Mouse (Mus musculus) right cerebral cortex, postnatal 25 days (tissue): Measurements from ENCODE around the gene Rfng.
"Not testable (repeated sequence)": the region's sequence is repeated elsewhere in the genome, so short reads cannot be mapped to it uniquely, and the experiment has no call there.

Source experiments
- DNase-seq: peaks from one replicate; pipeline ENCODE4 v3.0.0; 2022

Rfng gene

DNA sequence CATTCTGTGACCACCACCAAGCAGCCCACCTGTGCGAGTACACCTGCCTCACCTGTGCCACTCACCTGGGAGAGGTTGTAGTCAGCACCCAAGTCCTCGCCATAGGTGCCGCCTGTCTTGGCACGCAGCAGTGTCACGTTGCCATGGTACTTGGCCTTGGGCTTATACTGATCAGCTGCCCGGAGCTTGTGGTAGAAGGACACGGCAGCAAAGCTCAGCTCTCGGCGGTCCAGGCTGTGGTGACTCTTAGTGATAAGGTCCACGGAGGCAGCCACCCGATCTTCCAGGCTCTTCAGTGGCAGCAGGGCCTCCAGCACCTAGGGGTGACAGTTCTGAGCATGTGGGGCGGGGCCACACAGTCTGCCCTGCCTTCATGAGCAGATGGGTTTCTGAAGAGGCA is 24.0 kb upstream of the Rfng start:
- DNase-seq, result no peak

DNA sequence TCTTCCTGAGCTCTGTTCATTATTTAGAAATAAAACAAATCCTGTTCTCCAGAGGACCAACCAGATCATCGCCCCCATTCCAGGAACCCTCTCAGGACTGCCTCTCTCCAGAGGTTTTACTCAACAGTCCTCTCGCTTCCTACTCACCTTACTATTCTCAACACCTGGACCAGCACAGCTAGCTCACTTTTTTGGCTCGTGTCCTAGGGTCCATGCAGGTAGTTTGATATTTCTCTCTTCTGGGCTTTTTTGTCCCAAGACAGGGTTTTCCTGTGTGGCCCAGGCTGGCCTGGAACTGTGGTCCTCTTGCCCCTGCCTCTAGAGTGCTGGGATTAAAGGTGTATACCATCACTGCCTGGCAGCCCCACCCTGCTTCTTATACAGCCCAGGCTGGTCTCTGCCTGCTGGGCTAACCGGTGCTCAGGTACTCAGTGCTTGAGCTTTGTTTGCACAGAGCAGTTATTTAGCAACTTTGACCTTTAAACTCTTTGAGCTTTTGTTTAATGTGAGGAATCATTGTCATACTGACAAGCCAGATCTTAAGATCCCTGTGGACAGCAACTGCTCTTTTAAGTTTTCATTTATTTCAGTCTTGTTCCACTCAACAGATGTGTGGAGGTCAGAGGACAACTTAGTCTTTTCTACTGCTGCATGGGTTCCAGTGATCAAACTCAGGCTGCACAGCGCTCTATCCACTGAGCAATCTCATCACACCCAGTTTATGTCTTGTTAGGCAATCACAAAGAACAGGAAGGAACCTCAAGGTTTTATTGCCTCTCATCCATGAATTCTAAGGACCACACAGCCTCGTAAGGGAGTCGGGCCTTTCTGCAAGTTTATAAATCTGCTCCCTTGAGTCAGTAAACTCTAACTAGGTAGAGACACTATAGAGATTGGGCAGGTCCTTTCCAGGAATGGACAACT is 21.6 kb upstream of the Rfng start:
- no peak for DNase-seq

DNA sequence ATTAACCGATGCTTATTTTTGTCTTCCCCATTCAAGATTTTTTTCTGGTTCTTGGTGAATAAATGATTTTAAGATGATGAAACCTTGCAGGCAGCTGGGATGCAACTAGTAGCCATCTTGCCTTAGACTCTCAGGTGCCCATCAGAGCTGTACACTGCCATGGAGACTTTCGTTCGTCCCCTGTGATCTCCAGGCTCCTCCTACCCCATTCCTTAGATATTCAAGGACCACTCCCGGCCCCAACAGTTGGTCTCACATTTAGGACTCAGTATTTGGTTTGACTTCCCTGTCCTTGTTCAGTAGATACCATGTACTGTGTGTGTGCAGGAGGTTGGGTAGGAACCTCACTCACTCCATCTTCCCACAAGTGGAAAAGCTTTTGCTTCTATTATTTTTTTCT is 20.8 kb upstream of the Rfng start:
- no peak for DNase-seq

DNA sequence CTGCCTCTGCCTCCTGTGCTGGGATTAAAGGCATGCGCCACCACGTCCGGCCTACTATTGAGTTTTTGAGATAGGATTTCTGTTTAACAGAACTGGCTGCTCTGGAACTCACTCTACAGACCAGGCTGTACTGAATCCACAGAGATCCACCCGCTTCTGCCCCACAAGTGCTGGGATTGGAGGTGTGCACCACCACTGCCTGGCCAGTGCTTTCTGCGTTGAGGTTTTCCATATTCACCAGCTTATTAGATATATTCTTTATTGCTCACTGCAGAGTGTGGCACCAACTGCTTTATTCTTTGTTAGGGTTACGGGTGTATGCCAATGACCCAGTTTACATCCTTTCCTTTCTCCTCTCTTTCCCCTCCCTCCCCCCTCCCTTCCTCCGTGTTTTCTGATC is 20.3 kb upstream of the Rfng start:
- no peak for DNase-seq

DNA sequence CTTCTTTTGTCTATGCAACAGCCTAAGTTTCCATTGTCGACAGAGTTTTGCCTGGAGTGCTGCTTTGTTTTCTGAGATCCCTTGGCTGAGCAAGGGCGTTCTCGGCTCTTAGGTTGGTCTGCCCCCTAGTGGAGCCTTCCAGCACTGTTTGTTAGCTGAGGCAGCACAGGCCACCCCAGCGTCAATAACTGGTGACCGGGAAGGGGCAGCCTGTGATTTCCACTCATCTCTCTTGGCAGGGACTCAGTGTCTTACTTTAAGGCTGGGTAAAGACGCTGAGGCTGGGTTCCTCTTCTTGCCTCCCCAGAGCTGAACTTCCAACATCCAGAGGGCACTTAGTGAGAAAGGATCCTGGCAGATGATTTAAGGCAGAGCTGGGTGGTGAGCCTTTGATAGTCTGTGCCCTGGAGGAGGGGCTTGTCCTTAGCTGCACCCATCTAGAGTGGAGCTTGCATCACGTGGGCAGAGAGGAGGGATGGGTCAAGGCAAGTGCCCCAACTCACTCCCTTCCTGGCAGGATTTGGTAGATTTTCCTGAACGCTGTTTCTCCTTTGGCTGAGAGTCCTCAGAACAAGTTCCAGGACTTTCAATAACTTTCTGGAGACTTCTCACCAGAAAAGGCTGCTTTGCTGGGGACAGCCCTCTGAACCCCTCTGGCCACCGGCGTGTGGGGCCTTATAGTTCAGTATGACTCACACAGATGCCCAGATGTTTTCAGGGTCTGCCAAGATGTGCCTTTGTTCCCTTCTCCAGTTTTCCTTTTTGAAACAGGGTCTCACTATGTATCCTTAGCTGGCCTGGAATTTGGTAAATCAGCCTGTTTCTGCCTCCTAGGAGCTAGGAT is 16.3 kb upstream of the Rfng start:
- peak; percentile 76 for DNase-seq

DNA sequence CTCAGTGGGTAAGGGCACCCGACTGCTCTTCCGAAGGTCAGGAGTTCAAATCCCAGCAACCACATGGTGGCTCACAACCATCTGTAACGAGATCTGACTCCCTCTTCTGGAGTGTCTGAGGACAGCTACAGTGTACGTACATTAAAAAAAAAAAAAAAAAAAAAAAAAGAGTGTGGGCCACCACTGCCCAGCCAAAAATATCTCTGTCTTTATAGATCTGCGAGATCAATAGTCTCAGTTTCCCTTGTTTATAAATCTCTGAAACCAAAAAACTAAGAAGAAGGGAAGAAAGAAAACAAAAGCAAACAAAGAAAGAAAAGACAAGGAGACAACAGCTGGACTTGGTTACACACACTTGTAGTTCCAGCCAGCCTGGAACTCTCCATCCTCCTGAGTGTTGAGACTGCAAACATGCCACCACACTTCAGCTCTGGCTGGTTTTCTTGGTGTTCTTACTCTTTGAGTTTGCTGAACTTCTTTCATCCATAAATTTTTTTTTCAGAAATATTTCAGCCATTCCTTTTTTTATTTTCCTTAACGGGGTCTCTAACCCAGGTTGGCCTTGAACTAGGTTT is 15.4 kb upstream of the Rfng start:
- DNase-seq, result no peak

DNA sequence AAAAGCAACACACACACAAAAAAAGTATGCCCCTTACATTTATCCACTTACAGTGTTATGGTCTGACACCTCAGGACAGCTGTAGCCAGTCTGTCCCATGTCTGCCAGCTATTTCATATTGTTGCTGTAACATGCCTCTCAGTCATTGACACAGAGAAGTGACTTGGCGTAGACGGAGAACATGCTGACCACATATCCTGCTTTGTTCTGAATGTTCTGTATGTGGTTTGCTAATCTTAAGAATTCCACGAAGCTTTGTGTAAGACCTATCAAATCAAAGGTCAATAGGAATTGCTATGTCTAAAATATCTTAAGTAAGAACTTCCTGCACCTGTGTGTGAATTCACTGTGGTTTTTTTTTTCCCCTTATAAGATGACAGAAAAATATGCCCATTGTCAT is 14.2 kb upstream of the Rfng start:
- DNase-seq, result no peak

DNA sequence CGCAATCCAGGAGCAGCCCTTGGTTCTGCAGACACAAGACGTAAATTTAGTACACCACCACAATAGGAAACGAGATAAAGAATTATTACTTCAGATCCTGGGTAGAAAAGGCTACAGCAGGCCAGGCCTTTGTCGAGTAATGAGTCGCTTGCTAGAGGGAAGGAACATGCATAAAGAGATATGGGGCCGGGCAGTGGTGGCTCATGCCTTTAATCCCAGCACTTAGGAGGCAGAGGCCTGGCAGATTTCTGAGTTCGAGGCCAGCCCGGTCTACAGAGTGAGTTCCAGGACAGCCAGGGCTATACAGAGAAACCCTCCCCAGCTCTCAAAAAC is 12.6 kb upstream of the Rfng start:
- no peak for DNase-seq

DNA sequence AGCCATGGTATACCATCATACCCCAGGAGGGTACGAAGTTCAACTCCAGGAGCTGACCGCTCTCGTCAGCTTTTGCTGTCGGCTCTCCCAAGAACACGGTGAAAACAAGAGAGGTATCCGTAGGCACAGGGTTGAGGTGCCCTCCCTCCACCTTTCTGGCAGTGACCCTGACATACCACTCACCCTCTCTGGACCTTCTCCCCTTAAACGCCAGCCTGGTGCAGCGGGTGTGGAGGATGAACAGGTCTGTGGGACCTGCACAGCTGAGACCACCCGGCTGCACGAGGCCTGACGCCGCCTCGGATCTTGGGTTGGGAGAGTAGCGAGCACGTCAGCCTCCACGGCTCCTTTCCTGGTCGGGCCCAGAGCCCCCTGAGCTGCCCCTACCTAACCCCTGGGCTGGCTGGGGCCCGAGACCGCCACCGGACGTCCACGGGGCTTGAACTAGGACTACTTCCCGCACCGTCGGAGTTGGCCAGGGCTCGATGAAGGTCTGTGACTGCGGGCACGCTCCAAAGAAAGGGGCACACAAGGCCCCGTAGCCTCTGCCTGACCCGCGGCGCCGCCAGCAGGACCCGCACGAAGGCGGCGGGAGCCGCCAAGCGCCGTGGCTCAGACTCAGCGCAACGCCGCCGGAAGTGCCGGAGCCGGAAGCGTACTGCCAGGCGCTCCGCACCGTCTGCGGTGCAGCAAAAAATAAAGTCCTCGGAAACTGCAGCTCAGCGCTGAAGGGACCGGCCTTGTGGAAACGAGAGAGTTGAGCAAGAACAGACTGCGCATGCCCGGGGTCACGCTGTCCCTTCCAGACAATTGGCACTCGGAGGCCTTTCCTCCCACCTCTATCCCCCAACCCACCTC is 12.0 kb upstream of the Rfng start, which contains the start of gene Dus1l:
Gene Dus1l, minus strand, starts transcription at position 648 of the 858 bp plus-strand sequence.
- DNase-seq, result peak; percentile 95

DNA sequence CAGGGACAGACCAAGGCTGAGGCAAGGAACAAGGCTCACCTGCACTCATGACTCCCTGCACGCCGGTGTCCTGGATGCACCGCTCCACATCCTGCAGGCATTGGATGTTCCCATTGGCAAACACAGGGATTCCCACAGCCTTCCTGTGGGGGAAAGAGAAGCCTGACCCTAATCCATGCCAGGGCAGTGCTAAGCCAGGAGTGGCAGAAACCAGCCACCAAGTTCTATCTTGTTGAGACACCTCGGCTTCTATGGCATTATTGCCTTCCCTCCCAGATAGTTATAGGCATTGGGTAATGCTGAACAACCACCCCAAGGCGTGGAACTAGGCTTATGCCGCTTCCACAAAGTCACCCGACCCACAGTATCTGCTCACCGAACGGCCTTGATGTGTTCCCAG is 8.6 kb upstream of the Rfng start:
- DNase-seq, result no peak

DNA sequence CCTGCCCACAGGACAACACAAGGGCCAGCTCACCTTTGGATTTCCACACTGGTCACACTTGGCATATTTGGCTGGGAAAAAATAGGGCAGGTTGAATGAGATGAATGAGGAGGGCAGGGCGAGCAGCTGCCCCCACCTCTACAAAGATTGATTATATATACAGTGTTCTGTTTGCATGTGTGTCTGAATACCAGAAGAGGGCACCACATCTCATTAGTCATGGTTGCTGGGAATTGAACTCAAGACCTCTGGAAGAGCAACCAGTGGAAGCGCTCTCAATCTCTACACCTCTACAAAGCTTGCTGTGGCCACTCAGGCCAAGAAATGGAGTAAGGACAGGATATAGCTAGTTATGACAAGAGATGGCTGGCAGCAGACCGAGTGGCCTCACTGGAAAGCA is 5.8 kb upstream of the Rfng start:
- DNase-seq, result no peak

DNA sequence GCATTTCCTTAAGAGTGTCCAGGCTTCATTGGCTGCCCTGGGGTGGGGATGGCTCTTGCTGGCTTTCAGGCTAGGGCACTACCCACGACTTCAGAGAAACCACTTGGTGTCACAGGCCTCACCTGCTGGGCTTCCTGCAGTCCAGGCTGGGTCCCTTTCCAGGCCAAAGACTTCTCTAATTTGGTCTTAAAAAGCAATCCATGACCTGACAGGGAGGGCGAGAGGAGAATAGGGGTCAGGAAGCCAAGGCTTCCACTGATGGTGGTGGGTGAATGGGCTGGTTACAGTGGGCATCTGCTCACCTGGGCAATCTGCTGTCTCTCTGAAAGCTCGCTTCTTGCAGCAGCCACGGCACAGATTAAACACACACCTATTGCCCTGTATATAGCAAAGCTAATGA is 5.3 kb upstream of the Rfng start:
- no peak for DNase-seq

DNA sequence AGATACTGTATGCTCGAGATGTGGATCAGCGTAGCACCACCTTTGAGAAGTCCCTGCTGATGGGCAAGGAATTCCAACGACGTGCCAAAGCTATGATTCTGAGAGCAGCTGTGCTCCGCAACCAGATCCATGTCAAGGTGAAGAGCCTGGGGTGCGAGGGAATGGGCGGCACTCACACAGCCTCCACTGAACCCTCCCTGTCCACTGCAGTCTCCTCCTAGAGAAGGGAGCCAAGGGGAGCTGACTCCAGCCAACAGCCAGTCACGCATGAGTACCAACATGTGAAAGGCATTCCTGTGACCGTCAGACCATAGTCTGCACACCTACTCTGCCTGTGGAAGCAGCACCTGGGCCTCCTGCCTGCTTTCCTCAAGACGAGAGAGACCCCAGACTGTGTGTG is 4.5 kb upstream of the Rfng start:
- DNase-seq, result not testable (repeated sequence)

DNA sequence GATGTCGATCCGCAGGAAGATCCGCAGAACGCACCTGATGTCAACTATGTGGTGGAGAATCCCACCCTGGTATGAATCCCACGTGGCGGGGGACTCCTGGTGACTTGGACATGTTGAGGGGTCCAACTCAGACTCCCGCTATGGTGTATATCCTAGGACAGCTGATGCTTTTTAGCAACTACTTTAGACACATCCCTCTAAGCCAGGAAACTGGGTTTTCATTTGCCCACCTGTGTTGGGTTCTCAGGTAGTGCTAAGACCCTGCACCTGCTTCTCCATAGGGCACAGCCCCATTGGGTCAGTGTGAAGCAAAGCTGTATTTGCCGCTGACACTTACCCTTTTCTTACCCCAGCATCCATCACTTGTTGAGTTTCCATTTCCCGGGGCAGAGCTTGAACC is 1.1 kb upstream of the Rfng start:
- DNase-seq, result no peak

DNA sequence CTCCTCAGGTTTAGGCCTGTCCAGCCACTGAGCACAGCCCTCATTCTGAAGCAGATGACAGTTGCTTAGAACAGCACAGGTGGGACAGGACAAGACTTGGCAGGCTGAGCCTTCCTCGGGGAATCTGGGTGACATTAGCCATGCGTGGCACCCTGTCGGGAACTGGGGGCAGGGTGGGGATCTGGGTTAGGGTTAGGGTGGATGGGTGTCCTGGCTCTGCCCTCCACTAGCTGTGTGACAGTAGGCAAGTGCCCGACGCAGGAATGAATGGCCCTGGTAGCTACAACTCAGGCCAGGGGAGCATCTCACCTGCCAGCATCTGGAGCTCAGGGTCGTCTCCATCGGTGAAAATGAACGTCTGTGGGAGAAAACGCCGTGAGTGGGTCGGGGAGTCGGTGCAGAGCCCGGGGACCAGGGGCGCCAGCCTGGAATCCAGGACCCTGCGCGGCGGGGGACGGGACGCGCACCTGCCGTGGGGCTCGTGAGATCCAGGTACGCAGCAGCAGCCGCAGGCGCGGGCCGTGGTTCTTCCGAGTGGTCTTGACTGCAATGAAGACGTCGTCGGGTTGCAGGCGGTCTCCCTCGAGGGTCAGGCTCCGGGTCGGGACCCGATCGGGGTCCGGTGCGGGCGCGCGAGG is 462 bp downstream of the Rfng start:
- no peak for DNase-seq

DNA sequence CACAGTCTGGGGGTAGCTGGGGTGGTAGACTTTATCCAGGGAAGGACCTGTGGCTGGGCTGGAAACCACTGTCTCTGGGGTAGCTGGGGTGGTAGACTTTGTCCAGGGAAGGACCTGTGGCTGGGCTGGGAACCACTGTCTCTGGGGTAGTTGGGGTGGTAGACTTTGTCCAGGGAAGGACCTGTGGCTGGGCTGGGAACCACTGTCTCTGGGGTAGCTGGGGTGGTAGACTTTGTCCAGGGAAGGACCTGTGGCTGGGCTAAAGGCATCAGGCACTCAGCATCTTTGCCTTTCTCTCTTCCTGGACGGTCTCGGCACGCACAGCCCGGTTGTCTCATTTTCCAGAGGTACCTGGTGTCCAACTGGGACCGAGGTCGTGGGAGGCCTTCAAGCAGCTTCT is 2.6 kb downstream of the Rfng start:
- DNase-seq, result not testable (repeated sequence)

DNA sequence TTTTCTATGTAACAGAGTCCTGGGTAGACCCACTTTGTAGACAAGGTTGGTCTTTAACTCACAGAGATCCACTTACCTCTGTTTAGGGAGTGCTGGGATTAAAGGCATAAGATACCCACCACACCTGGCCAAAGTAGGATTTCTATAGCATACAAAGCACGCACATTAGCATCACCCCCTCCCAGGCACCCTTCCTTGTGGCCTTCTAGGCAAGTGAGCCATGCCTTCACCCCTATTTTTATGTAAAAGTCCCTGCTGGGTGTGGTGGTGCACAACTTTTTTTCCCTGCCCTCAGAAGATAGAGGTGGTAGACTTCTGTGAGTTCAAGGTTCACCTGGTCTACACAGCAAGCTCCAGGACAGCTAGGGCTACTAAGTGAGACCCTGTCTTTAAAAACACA is 4.1 kb downstream of the Rfng start:
- no peak for DNase-seq

DNA sequence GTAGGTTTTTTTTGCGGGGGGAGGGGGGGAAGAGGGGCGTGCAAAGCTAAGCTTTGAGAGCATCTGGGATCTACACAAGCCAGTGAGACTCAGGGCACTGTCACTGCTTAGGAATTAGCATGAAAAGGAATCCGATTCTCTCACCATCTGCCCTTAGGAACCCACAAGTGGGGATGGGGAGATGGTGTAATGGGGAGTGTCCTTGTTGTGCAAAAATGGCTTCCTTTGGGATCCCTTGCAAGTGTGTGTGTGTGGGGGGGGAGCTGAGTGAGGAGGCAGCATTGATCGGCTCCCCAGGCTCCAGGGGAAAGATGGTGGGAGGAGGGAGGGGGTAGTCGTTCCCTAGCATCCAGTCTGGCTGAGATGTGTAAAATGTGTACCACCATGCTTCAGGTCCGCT is 6.9 kb downstream of the Rfng start:
- DNase-seq, result no peak

DNA sequence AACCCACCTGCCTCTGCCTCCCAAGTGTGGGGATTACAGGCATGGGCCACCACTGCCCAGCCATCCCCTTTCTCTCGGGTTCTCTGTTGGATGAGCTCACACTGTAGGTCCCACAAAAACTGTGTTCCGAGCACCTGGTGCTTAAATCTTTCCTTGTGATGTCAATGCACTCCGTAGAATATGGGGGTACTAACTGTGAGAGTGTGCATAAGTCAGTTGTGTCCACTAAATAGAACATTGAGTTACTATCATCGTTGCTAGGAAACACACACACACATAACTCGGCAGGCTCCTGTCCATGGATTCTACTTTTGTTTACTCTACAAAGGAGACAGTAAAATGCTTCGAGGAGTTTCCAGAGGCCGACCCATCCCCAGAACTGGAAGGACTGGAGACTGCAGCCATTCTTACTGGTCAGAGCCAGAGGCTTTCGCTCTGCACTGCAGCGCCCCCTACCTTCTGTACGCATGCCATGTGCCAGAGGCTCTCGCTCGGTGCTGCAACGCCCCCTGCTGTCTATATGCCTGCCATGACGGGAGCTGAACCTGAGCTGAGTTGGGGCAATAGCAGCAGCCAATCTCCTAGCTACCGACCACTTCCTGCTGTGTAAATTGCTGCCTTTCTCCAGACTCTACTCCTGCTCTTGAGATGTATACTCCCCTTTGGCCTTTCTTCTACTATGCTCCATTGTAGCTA is 8.1 kb downstream of the Rfng start:
- DNase-seq, result peak; percentile 90

DNA sequence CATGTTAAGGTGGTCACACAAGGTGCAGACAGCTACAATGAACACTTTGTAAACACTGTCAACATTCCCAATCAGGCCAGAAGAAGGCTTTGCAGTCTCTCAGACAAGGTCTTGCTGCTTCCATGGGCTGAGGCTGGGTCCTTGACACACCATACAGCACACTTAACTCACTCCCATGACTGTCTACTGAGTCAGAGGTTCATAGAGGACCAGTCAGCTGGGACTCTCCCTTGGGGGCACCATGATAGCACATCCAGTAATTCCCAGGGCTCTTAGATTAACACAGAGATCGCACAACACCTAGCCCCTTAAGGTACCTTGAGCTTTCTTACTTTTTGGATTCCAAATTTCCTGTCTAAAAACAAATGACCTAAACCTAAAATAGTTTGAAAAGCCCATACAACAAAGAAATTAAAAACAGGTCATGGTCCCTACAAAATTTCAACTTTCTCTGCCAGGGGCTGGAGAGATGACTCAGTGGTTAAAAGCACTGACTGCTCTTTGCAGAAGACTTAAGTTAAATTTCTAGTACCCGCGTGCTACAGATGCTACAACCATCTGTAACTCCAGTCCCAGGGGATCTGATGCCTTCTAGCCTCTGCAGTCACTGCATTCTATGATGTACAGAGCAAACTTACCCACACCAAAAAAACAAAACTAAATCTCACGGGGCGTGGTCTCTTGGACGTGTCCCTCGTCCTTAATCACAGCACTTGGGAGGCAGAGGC is 10.4 kb downstream of the Rfng start:
- DNase-seq, result no peak

DNA sequence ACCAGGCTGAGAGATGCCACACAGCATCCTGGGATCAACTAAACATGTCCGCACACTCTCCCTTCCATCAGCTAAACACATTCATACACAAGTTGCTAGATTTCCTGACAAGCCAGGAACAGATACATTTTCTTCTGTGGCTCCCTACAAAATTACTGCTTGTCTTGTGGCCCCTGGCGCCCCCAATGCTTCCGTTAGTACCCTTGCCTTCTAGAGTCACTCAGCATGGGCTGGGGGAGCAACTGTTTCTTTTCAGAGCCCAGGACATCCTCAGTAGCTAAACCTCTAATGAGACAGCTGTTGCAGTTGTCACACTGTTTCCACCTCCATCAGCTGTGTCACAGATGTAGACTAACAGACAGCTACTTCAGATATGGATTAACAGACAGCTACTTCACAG is 11.3 kb downstream of the Rfng start:
- DNase-seq, result no peak
